Mouse (Mus musculus) ES-E14 (cell line): ENCODE measurements around the gene Ppargc1a.

ENCODE experiments used
- MAFK ChIP-seq: IDR thresholded peaks from 2 replicates; pipeline ENCODE4 v1.6.1; 2014; ENCODE audit warnings: mild to moderate bottlenecking, low read depth, low read length, inconsistent platforms; ENCODE audit not compliant: insufficient read depth
- ZC3H11A ChIP-seq: IDR thresholded peaks from 2 replicates; pipeline ENCODE4 v1.6.1; 2012; ENCODE audit warnings: low read depth, mild to moderate bottlenecking, inconsistent platforms, low read length, borderline replicate concordance
- ZNF384 ChIP-seq: IDR thresholded peaks from 2 replicates; pipeline ENCODE4 v1.6.1; 2012; ENCODE audit warnings: low read depth, low read length, inconsistent platforms

- TF ChIP-seq ZC3H11A: no peak
- no peak for TF ChIP-seq MAFK
- no peak for TF ChIP-seq ZNF384
Observed at GRCm38 (mm10) chr5:51537646-51538030, 29.9 kb downstream of the Ppargc1a start.
